Comparison of ENCODE assay signal across 15 mouse cellular contexts in genomic region chr14:39191946-39192345, GRCm38 (mm10).
DNase-seq lines count a peak whose midpoint lies in the region; ATAC-seq and TF ChIP-seq lines count a peak whose summit lies in the region.
"Had no signal": no experiment of that assay in that cellular context is flagged by ENCODE, and none has a peak within 500 bp of the region (broad histone marks: within the 10 kb centered on the region; RNA-seq: fewer than 3 reads in every experiment).

No protein-coding gene starts in this region.

- WGBS in forebrain, embryonic 16.5 days, result 68% methylated on average over 5 of the region's 5 CpGs
- WGBS in forebrain, embryonic 10.5 days, result 86% methylated on average over 5 of the region's 5 CpGs
- WGBS in kidney, embryonic 16.5 days, result 82% methylated on average over 5 of the region's 5 CpGs

- no peak overlapping the region for H3K9ac ChIP-seq in forebrain, embryonic 16.5 days (replicated peaks; ENCODE audit: low read depth, low read length)
- H3K9ac ChIP-seq in kidney, embryonic 16.5 days (replicated peaks; ENCODE audit: low read length), result no peak overlapping the region
- H3K9ac ChIP-seq: embryonic facial prominence, embryonic 12.5 days; forebrain, embryonic 13.5 days; liver, postnatal 0 days; stomach, embryonic 15.5 days had no signal

- no peaks in the 10 kb centered on the region for H3K4me1 ChIP-seq in forebrain, embryonic 16.5 days (replicated peaks; ENCODE audit: control insufficient read depth, insufficient read depth, low read length)
- no peaks in the 10 kb centered on the region for H3K4me1 ChIP-seq in forebrain, embryonic 10.5 days
- no peaks in the 10 kb centered on the region for H3K4me1 ChIP-seq in kidney, embryonic 16.5 days (ENCODE audit: insufficient read depth, low read length)
- H3K4me1 ChIP-seq: embryonic facial prominence, embryonic 12.5 days; forebrain, embryonic 13.5 days; stomach, embryonic 15.5 days had no signal

- H3K4me2 ChIP-seq in forebrain, embryonic 16.5 days (ENCODE audit: low read length), result no peak overlapping the region
- no peak overlapping the region for H3K4me2 ChIP-seq in kidney, embryonic 16.5 days (replicated peaks; ENCODE audit: low read depth, low read length)
- H3K4me2 ChIP-seq: embryonic facial prominence, embryonic 12.5 days; forebrain, embryonic 13.5 days; midbrain, embryonic 11.5 days; stomach, embryonic 15.5 days had no signal

- H3K36me3 ChIP-seq in forebrain, embryonic 16.5 days (ENCODE audit: control insufficient read depth, insufficient read depth), result no peaks in the 10 kb centered on the region
- no peaks in the 10 kb centered on the region for H3K36me3 ChIP-seq in forebrain, embryonic 10.5 days (replicated peaks)
- H3K36me3 ChIP-seq in kidney, embryonic 16.5 days (ENCODE audit: insufficient read depth, low read length), result no peaks in the 10 kb centered on the region
- H3K36me3 ChIP-seq: embryonic facial prominence, embryonic 12.5 days; stomach, embryonic 15.5 days had no signal

- H3K9me3 ChIP-seq in forebrain, embryonic 16.5 days (ENCODE audit: control insufficient read depth, low read length), result no peaks in the 10 kb centered on the region
- no peaks in the 10 kb centered on the region for H3K9me3 ChIP-seq in forebrain, embryonic 10.5 days
- no peaks in the 10 kb centered on the region for H3K9me3 ChIP-seq in kidney, embryonic 16.5 days (ENCODE audit: low read length)
- H3K9me3 ChIP-seq: embryonic facial prominence, embryonic 12.5 days; forebrain, embryonic 13.5 days; stomach, embryonic 15.5 days had no signal

- no peak overlapping the region for H3K4me3 ChIP-seq in forebrain, embryonic 16.5 days (replicated peaks; ENCODE audit: low read length)
- no peak overlapping the region for H3K4me3 ChIP-seq in forebrain, embryonic 10.5 days
- H3K4me3 ChIP-seq in layer of hippocampus, adult 2 months, result no peak overlapping the region
- H3K4me3 ChIP-seq in kidney, embryonic 16.5 days (ENCODE audit: low read length), result no peak overlapping the region
- H3K4me3 ChIP-seq: embryonic facial prominence, embryonic 12.5 days; forebrain, embryonic 13.5 days; stomach, embryonic 15.5 days had no signal

- H3K27me3 ChIP-seq in forebrain, embryonic 16.5 days (replicated peaks; ENCODE audit: control insufficient read depth, insufficient read depth, low read length), result no peaks in the 10 kb centered on the region
- H3K27me3 ChIP-seq in forebrain, embryonic 10.5 days (ENCODE audit: poor library complexity, severe bottlenecking), result no peaks in the 10 kb centered on the region
- H3K27me3 ChIP-seq in kidney, embryonic 16.5 days (ENCODE audit: insufficient read depth, low read length), result no peaks in the 10 kb centered on the region
- H3K27me3 ChIP-seq: embryonic facial prominence, embryonic 12.5 days; forebrain, embryonic 13.5 days; stomach, embryonic 15.5 days had no signal

- ATAC-seq in forebrain, embryonic 16.5 days, result 0 out of 2 replicates have a peak, but pooled peaks have one; percentile 20
- no peak for ATAC-seq in kidney, embryonic 16.5 days (ENCODE audit: low FRiP score, low TSS enrichment)
- ATAC-seq: forebrain, embryonic 13.5 days; inflammation-experienced regulatory T-cells, adult 6 months; liver, postnatal 0 days had no signal

- no peak for DNase-seq in forebrain, embryonic 10.5 days (ENCODE audit: extremely low spot score, low spot score)
- peak; percentile 5 for DNase-seq in layer of hippocampus, adult 9-11 months
- DNase-seq in layer of hippocampus, adult 2 months (ENCODE audit: low spot score in 2 of 2), result no peak
- peak; percentile 11 for DNase-seq in adipocyte (ENCODE audit: low spot score)
- DNase-seq in kidney, postnatal 14 days, result no peak
- DNase-seq: kidney, postnatal 10 days; liver, postnatal 0 days; lung, postnatal 36 days had no signal

- TF ChIP-seq CTCF in layer of hippocampus, adult 2 months (conservative IDR thresholded peaks at IDR 0.05), result no peak

- no peak overlapping the region for H3K27ac ChIP-seq in forebrain, embryonic 16.5 days (ENCODE audit: low read length)
- no peak overlapping the region for H3K27ac ChIP-seq in forebrain, embryonic 10.5 days
- H3K27ac ChIP-seq in layer of hippocampus, adult 2 months, result no peak overlapping the region
- H3K27ac ChIP-seq in kidney, embryonic 16.5 days (ENCODE audit: low read length), result no peak overlapping the region
- H3K27ac ChIP-seq: embryonic facial prominence, embryonic 12.5 days; forebrain, embryonic 13.5 days; stomach, embryonic 15.5 days had no signal

Comparison
In these comparisons a context has a peak if more than half of its experiments do, and no peak if none do; other contexts are left out.
1. DNase-seq: peak in layer of hippocampus, adult 9-11 months (single experiment) and adipocyte (single experiment); none in forebrain, embryonic 10.5 days (single experiment), layer of hippocampus, adult 2 months (0 of 2) and kidney, postnatal 14 days (single experiment).